Mouse (Mus musculus): ENCODE measurements around the gene Zbtb20. TPM values are rescaled to one million over a fixed set of nuclear protein-coding genes. Genes with fewer than 3 reads are reported as not detected.

Zbtb20 gene
- polyA plus RNA-seq, 1 experiment = 0.13 TPM

- TF ChIP-seq GATA1 (IDR thresholded peaks at IDR 0.05; ENCODE audit: low read length) (no peak), TAL1 (IDR thresholded peaks at IDR 0.05; ENCODE audit: low read length) (no peak)
- Histone ChIP-seq H3K4me1 (ENCODE audit: control insufficient read depth) (no peaks in the 10 kb centered on the region), H3K4me3 (replicated peaks) (no peak overlapping the region), H3K27me3 (ENCODE audit: control insufficient read depth) (no peaks in the 10 kb centered on the region), H3K9me3 (ENCODE audit: control insufficient read depth, low read length) (peaks cover 8% of the 10 kb centered on the region), H3K36me3 (ENCODE audit: control insufficient read depth) (no peaks in the 10 kb centered on the region)
Observed at GRCm38 (mm10) chr16:43474941-43475728, 599.5 kb downstream of the Zbtb20 start.

GRCm38 (mm10) chr16:43476921-43477320, 601.2 kb downstream of the Zbtb20 start:
- no peaks in the 10 kb centered on the region for H3K27me3 ChIP-seq (ENCODE audit: control insufficient read depth)
- no peak overlapping the region for H3K4me3 ChIP-seq (replicated peaks)
- no peaks in the 10 kb centered on the region for H3K36me3 ChIP-seq (ENCODE audit: control insufficient read depth)
- peaks cover 3% of the 10 kb centered on the region; the same call in 1 of the 2 replicates for H3K9me3 ChIP-seq (ENCODE audit: control insufficient read depth, low read length)
- no peaks in the 10 kb centered on the region for H3K4me1 ChIP-seq (ENCODE audit: control insufficient read depth)
- no peak for TF ChIP-seq TAL1 (IDR thresholded peaks at IDR 0.05; ENCODE audit: low read length)

- H3K9me3 ChIP-seq (ENCODE audit: control insufficient read depth, low read length) = no peaks in the 10 kb centered on the region
- no peaks in the 10 kb centered on the region for H3K27me3 ChIP-seq (ENCODE audit: control insufficient read depth)
- H3K4me1 ChIP-seq (ENCODE audit: control insufficient read depth) = no peaks in the 10 kb centered on the region
- no peak overlapping the region for H3K4me3 ChIP-seq (replicated peaks)
- TF ChIP-seq GATA1 (IDR thresholded peaks at IDR 0.05; ENCODE audit: low read length) (no peak), TAL1 (IDR thresholded peaks at IDR 0.05; ENCODE audit: low read length) (no peak)
- no peaks in the 10 kb centered on the region for H3K36me3 ChIP-seq (ENCODE audit: control insufficient read depth)
Observed at GRCm38 (mm10) chr16:43478352-43478751, 602.7 kb downstream of the Zbtb20 start.

- no peak overlapping the region for H3K4me3 ChIP-seq (replicated peaks)
- no peaks in the 10 kb centered on the region for H3K36me3 ChIP-seq (ENCODE audit: control insufficient read depth)
- TF ChIP-seq TAL1 (IDR thresholded peaks at IDR 0.05; ENCODE audit: low read length) = no peak
- TF ChIP-seq GATA1 (IDR thresholded peaks at IDR 0.05; ENCODE audit: low read length) = no peak
- H3K4me1 ChIP-seq (ENCODE audit: control insufficient read depth) = no peaks in the 10 kb centered on the region
- no peaks in the 10 kb centered on the region for H3K27me3 ChIP-seq (ENCODE audit: control insufficient read depth)
- no peaks in the 10 kb centered on the region for H3K9me3 ChIP-seq (ENCODE audit: control insufficient read depth, low read length)
Observed at GRCm38 (mm10) chr16:43480532-43480931, 604.9 kb downstream of the Zbtb20 start.

- TF ChIP-seq GATA1 (IDR thresholded peaks at IDR 0.05; ENCODE audit: low read length) (no peak), TAL1 (IDR thresholded peaks at IDR 0.05; ENCODE audit: low read length) (no peak)
- H3K4me3 ChIP-seq (replicated peaks) = no peak overlapping the region
- no peaks in the 10 kb centered on the region for H3K36me3 ChIP-seq (ENCODE audit: control insufficient read depth)
- H3K4me1 ChIP-seq (ENCODE audit: control insufficient read depth) = no peaks in the 10 kb centered on the region
- H3K27me3 ChIP-seq (ENCODE audit: control insufficient read depth) = no peaks in the 10 kb centered on the region
- no peaks in the 10 kb centered on the region for H3K9me3 ChIP-seq (ENCODE audit: control insufficient read depth, low read length)
Observed at GRCm38 (mm10) chr16:43482125-43482524, 606.4 kb downstream of the Zbtb20 start.

GRCm38 (mm10) chr16:43482738-43483137, 607.1 kb downstream of the Zbtb20 start:
- Histone ChIP-seq H3K9me3 (ENCODE audit: control insufficient read depth, low read length) (no peaks in the 10 kb centered on the region), H3K36me3 (ENCODE audit: control insufficient read depth) (no peaks in the 10 kb centered on the region), H3K27me3 (ENCODE audit: control insufficient read depth) (no peaks in the 10 kb centered on the region), H3K4me3 (replicated peaks) (no peak overlapping the region), H3K4me1 (ENCODE audit: control insufficient read depth) (no peaks in the 10 kb centered on the region)
- TF ChIP-seq GATA1 (IDR thresholded peaks at IDR 0.05; ENCODE audit: low read length) (no peak), TAL1 (IDR thresholded peaks at IDR 0.05; ENCODE audit: low read length) (no peak)

- no peaks in the 10 kb centered on the region for H3K36me3 ChIP-seq (ENCODE audit: control insufficient read depth)
- H3K4me1 ChIP-seq (ENCODE audit: control insufficient read depth) = no peaks in the 10 kb centered on the region
- no peak overlapping the region for H3K4me3 ChIP-seq (replicated peaks)
- TF ChIP-seq GATA1 (IDR thresholded peaks at IDR 0.05; ENCODE audit: low read length) = no peak
- no peak for TF ChIP-seq TAL1 (IDR thresholded peaks at IDR 0.05; ENCODE audit: low read length)
- H3K27me3 ChIP-seq (ENCODE audit: control insufficient read depth) = no peaks in the 10 kb centered on the region
- no peaks in the 10 kb centered on the region for H3K9me3 ChIP-seq (ENCODE audit: control insufficient read depth, low read length)
Observed at GRCm38 (mm10) chr16:43484400-43484799, 608.7 kb downstream of the Zbtb20 start.

- TF ChIP-seq TAL1 (IDR thresholded peaks at IDR 0.05; ENCODE audit: low read length) = no peak
- no peak for TF ChIP-seq GATA1 (IDR thresholded peaks at IDR 0.05; ENCODE audit: low read length)
- Histone ChIP-seq H3K9me3 (ENCODE audit: control insufficient read depth, low read length) (no peaks in the 10 kb centered on the region), H3K4me1 (ENCODE audit: control insufficient read depth) (no peaks in the 10 kb centered on the region), H3K4me3 (replicated peaks) (no peak overlapping the region), H3K36me3 (ENCODE audit: control insufficient read depth) (no peaks in the 10 kb centered on the region), H3K27me3 (ENCODE audit: control insufficient read depth) (no peaks in the 10 kb centered on the region)
Observed at GRCm38 (mm10) chr16:43489362-43489761, 613.7 kb downstream of the Zbtb20 start.

- TF ChIP-seq GATA1 (IDR thresholded peaks at IDR 0.05; ENCODE audit: low read length) (no peak), TAL1 (IDR thresholded peaks at IDR 0.05; ENCODE audit: low read length) (no peak)
- Histone ChIP-seq H3K9me3 (ENCODE audit: control insufficient read depth, low read length) (no peaks in the 10 kb centered on the region), H3K4me1 (ENCODE audit: control insufficient read depth) (no peaks in the 10 kb centered on the region), H3K27me3 (ENCODE audit: control insufficient read depth) (no peaks in the 10 kb centered on the region), H3K4me3 (replicated peaks) (no peak overlapping the region), H3K36me3 (ENCODE audit: control insufficient read depth) (no peaks in the 10 kb centered on the region)
Observed at GRCm38 (mm10) chr16:43489984-43490383, 614.3 kb downstream of the Zbtb20 start.

Measured in erythroblast, embryonic 14.5 days (primary cell).